Mouse (Mus musculus): ENCODE data around the gene Ppm1f. TPM values are rescaled to one million over a fixed set of nuclear protein-coding genes. Genes with fewer than 3 reads are reported as not detected.

Gene Ppm1f
- polyA plus RNA-seq, 1 experiment from 2014 or later: 26.9 TPM

DNA sequence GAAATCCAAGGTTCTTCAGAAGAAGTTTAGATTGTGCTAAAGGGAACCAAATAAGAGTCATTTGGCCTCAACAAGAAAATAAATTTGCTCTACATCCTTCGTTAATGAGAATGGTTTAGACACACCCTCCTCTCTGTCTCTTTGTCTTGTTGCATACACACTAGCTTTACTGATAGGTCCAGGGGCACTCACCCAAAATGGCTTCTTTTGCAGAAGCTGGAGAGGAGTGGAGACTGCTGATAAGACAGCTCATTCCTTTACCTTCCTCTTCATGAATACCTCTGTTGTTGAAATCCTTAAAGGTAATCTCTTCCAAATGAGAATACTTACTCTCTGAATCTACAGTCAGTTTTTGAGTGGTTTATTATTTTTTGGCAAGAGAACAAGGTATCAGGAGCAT, 68.9 kb downstream of the Ppm1f start:
- Histone ChIP-seq H3K4me1 (no peaks in the 10 kb centered on the region), H3K4me2 (no peak overlapping the region), H3K27me3 (replicated peaks) (no peaks in the 10 kb centered on the region), H3K9me3 (no peaks in the 10 kb centered on the region), H3K27ac (replicated peaks) (no peak overlapping the region), H3K4me3 (no peak overlapping the region), H3K36me3 (no peaks in the 10 kb centered on the region), H3K9ac (no peak overlapping the region)
- no peak for ATAC-seq (ENCODE audit: extremely low read depth, insufficient number of reproducible peaks, low FRiP score, low TSS enrichment)
- 48% methylated on average over 1 of the region's 1 CpGs for WGBS

DNA sequence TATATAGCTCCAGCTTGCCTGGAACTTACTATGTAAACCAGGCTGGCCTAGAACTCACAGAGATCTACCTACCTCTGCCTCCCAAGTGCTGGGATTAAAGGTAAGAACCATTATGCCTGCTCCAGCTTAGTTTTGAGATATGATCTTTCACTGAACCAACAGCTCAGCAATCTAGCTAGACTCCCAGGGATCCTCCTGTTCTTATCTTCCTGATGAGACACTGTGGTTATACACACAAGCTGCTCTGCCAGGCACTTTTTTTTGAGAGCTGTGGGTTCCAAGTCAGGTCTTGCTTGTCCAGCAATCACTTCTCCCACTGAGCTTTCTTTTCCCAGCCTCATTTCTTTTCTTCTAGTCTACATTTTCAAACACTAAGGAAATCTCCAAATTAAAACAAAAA, 70.0 kb downstream of the Ppm1f start:
- Histone ChIP-seq H3K4me1 (no peaks in the 10 kb centered on the region), H3K9me3 (no peaks in the 10 kb centered on the region), H3K9ac (no peak overlapping the region), H3K27me3 (replicated peaks) (no peaks in the 10 kb centered on the region), H3K27ac (replicated peaks) (no peak overlapping the region), H3K4me2 (no peak overlapping the region), H3K36me3 (no peaks in the 10 kb centered on the region), H3K4me3 (no peak overlapping the region)
- ATAC-seq (ENCODE audit: extremely low read depth, insufficient number of reproducible peaks, low FRiP score, low TSS enrichment): no peak

Other genes starting within 250 kb of the Ppm1f start
- not detected in 2 replicates for gene Olfr19, start 220.1 kb upstream of the Ppm1f start, polyA plus RNA-seq (2015; fragmentation: Nextera tagmentation; extraction: Ambion mirVana)
- gene Spag6l, start 67.0 kb upstream of the Ppm1f start, polyA plus RNA-seq (2015; fragmentation: Nextera tagmentation; extraction: Ambion mirVana): 0.09 and 0.10 TPM in 2 replicates
- not detected in 2 replicates for gene Igll1, start 32.5 kb upstream of the Ppm1f start, polyA plus RNA-seq (2015; fragmentation: Nextera tagmentation; extraction: Ambion mirVana)
- 42.2 and 44.7 TPM in 2 replicates for gene Top3b, start 25.7 kb upstream of the Ppm1f start, polyA plus RNA-seq (2015; fragmentation: Nextera tagmentation; extraction: Ambion mirVana)
- 1.1 and 1.5 TPM in 2 replicates for gene Vpreb1, start 25.6 kb upstream of the Ppm1f start, polyA plus RNA-seq (2015; fragmentation: Nextera tagmentation; extraction: Ambion mirVana)
- 112 and 125 TPM in 2 replicates for gene Mapk1, start 86.9 kb downstream of the Ppm1f start, polyA plus RNA-seq (2015; fragmentation: Nextera tagmentation; extraction: Ambion mirVana)
- 13.7 and 16.8 TPM in 2 replicates for gene Ypel1, start 173.2 kb downstream of the Ppm1f start, polyA plus RNA-seq (2015; fragmentation: Nextera tagmentation; extraction: Ambion mirVana)
- gene Ppil2, start 214.8 kb downstream of the Ppm1f start, polyA plus RNA-seq (2015; fragmentation: Nextera tagmentation; extraction: Ambion mirVana): 99.4 and 109 TPM in 2 replicates
- gene 2610318N02Rik, start 228.7 kb downstream of the Ppm1f start, polyA plus RNA-seq (2015; fragmentation: Nextera tagmentation; extraction: Ambion mirVana): 29.2 and 30.6 TPM in 2 replicates
- 53.0 and 70.2 TPM in 2 replicates for gene Sdf2l1, start 235.9 kb downstream of the Ppm1f start, polyA plus RNA-seq (2015; fragmentation: Nextera tagmentation; extraction: Ambion mirVana)
- gene Ydjc, start 248.2 kb downstream of the Ppm1f start, polyA plus RNA-seq (2015; fragmentation: Nextera tagmentation; extraction: Ambion mirVana): 3.9 and 5.1 TPM in 2 replicates

Measured in heart, embryonic 13.5 days (tissue).